Comparison of ENCODE assay signal across 25 mouse cellular contexts in genomic region chr15:66379626-66380025, GRCm38 (mm10).
DNase-seq lines count a peak whose midpoint lies in the region; ATAC-seq and TF ChIP-seq lines count a peak whose summit lies in the region.
"Had no signal": no experiment of that assay in that cellular context is flagged by ENCODE, and none has a peak within 500 bp of the region (broad histone marks: within the 10 kb centered on the region; RNA-seq: fewer than 3 reads in every experiment).

No protein-coding gene starts in this region.

- TF ChIP-seq CTCF in stomach, postnatal 0 days (IDR thresholded peaks at IDR 0.05; ENCODE audit: low read depth): no peak
- no peak for TF ChIP-seq CTCF in left cerebral cortex, adult 2 months (IDR thresholded peaks at IDR 0.05)

- H3K27ac ChIP-seq in stomach, postnatal 0 days (replicated peaks): no peak overlapping the region
- H3K27ac ChIP-seq in left cerebral cortex, adult 2 months: no peak overlapping the region

- no peak overlapping the region for H3K4me3 ChIP-seq in stomach, postnatal 0 days (ENCODE audit: low read depth, low read length)
- H3K4me3 ChIP-seq in left cerebral cortex, adult 2 months: no peak overlapping the region

- ATAC-seq in stomach, postnatal 0 days (ENCODE audit: low FRiP score, low TSS enrichment): peak; percentile 88
- ATAC-seq in megakaryocyte progenitor cell, adult 5-6 weeks (replicated peaks; ENCODE audit: poor library complexity): no peak
- ATAC-seq: activated CD4-positive, CD25-positive, alpha-beta regulatory T cell, adult 4 months; CD4-positive, CD25-positive, alpha-beta regulatory T cell, adult 4 months; Patski had no signal

- no peaks in the 10 kb centered on the region for H3K4me1 ChIP-seq in stomach, postnatal 0 days (replicated peaks; ENCODE audit: control insufficient read depth, insufficient read depth)

- WGBS in stomach, postnatal 0 days: 49% methylated on average over 2 of the region's 2 CpGs

- no peak overlapping the region for H3K4me2 ChIP-seq in stomach, postnatal 0 days (replicated peaks; ENCODE audit: low read depth)

- peak; percentile 35 for DNase-seq in adrenal gland, adult 2 months
- DNase-seq in adrenal gland, postnatal 4 days (ENCODE audit: low spot score in 2 of 2): no peak
- peak; percentile 6 for DNase-seq in 3T3-L1 (ENCODE audit: low read depth, low spot score)
- DNase-seq in 416B (ENCODE audit: low read depth): peak; percentile 62
- no peak for DNase-seq in stomach, postnatal 0 days (ENCODE audit: low spot score)
- no peak for DNase-seq in kidney, postnatal 25 days
- DNase-seq in left cerebral cortex, adult 2 months (ENCODE audit: extremely low spot score in 1 of 2, low spot score in 2 of 2): no peak
- DNase-seq: adrenal gland, adult 8-10 months; adrenal gland, postnatal 10 days; adrenal gland, postnatal 14 days; adrenal gland, postnatal 25 days; adrenal gland, postnatal 36 days; B cell, adult 2 months; cerebellum, adult 11 months; cerebellum, adult 11-12 months; cerebellum, adult 18-20 months; cerebellum, adult 2 months; cerebellum, adult 8-10 months; cerebellum, adult 9-10 months had no signal

- H3K36me3 ChIP-seq in stomach, postnatal 0 days (ENCODE audit: control insufficient read depth, insufficient read depth, low read length): no peaks in the 10 kb centered on the region
- H3K36me3 ChIP-seq: G1E had no signal

- intact Hi-C loops in left cerebral cortex, adult 2 months (cut with DNase I): no loop called here

- no peaks in the 10 kb centered on the region for H3K9me3 ChIP-seq in stomach, postnatal 0 days (ENCODE audit: control insufficient read depth, low read length)
- H3K9me3 ChIP-seq: G1E had no signal

- TF ChIP-seq EP300 in stomach, postnatal 0 days (optimal IDR thresholded peaks at IDR 0.05): no peak

- no peak overlapping the region for H3K9ac ChIP-seq in stomach, postnatal 0 days (ENCODE audit: low read length)

- H3K27me3 ChIP-seq in stomach, postnatal 0 days (ENCODE audit: control insufficient read depth, insufficient read depth, low read length): no peaks in the 10 kb centered on the region
- H3K27me3 ChIP-seq: CH12.LX had no signal

Comparison
In these comparisons a context has a peak if more than half of its experiments do, and no peak if none do; other contexts are left out.
1. DNase-seq: peak in adrenal gland, adult 2 months (single experiment), 3T3-L1 (single experiment) and 416B (single experiment); none in adrenal gland, postnatal 4 days (0 of 2), stomach, postnatal 0 days (single experiment), kidney, postnatal 25 days (0 of 2) and left cerebral cortex, adult 2 months (0 of 2).